Mouse (Mus musculus): ENCODE measurements around the gene Pga5. TPM values are rescaled to one million over a fixed set of nuclear protein-coding genes. Genes with fewer than 3 reads are reported as not detected.

Gene Pga5
- polyA plus RNA-seq (2014; fragmentation: Illumina TruSeq; extraction: RNeasy Lipid Tissue Mini Kit (QIAGEN cat#74804); ENCODE audit: low read depth, low replicate concordance) = not detected

GRCm38 (mm10) chr19:10677915-10678771, at the start of gene Pga5:
Pga5 (minus strand) TSS chr19:10678071.

GRCm38 (mm10) chr19:10688537-10689352, 10.9 kb upstream of the Pga5 start, which contains the start of gene Vps37c:
Vps37c (plus strand) TSS chr19:10688735.

DNA sequence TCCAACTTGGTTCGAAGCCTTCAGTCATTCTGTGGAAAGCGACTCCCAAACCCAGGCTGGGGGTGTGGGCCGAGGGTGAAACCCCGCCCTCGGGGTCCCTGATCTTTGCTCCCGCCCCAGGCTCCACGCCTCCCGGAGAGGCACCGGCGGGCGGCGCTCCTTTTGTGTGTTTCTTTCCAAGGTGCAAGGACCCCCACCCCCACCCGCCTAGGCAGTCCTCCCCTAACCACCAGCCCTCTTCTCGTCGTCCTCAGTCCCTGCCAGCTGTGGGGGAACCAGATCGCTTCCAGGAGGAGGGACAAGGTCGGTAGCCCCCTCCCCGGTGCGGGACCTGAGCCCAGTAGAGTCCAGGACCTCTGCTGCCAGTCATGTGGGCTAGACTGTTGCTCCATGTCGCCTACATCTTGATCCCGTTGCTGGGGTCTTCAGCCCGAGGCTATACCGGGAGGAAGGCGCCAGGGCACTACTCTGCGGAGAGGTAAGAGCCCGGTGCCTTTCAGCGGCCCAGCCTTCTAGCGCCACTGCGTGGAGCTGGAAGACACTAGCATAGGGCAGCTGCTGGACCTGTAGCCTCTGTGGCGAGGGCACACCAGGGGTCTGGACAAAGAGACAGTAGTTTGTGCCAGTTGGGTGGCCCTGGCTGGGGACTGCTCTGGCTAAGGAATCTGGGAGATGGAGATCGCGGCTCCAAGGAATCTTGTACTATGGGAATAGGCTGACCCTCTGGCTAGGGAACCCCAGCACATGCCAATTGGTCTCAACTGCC, 43.6 kb downstream of the Pga5 start, which contains the start of gene Vwce:
Gene Vwce, plus strand, starts transcription at position 108 of the 766 bp plus-strand sequence.

Other genes starting within 250 kb of the Pga5 start
- 0.34 TPM for gene Lrrc10b, start 220.6 kb downstream of the Pga5 start, polyA plus RNA-seq (2014; fragmentation: Illumina TruSeq; extraction: RNeasy Lipid Tissue Mini Kit (QIAGEN cat#74804); ENCODE audit: low read depth, low replicate concordance)
- not detected for gene Ppp1r32, start 195.1 kb downstream of the Pga5 start, polyA plus RNA-seq (2014; fragmentation: Illumina TruSeq; extraction: RNeasy Lipid Tissue Mini Kit (QIAGEN cat#74804); ENCODE audit: low read depth, low replicate concordance)
- 37.0 TPM for gene Cpsf7, start 152.8 kb downstream of the Pga5 start, polyA plus RNA-seq (2014; fragmentation: Illumina TruSeq; extraction: RNeasy Lipid Tissue Mini Kit (QIAGEN cat#74804); ENCODE audit: low read depth, low replicate concordance)
- 69.1 TPM for gene Sdhaf2, start 151.9 kb downstream of the Pga5 start, polyA plus RNA-seq (2014; fragmentation: Illumina TruSeq; extraction: RNeasy Lipid Tissue Mini Kit (QIAGEN cat#74804); ENCODE audit: low read depth, low replicate concordance)
- 7.0 TPM for gene Tmem216, start 121.8 kb downstream of the Pga5 start, polyA plus RNA-seq (2014; fragmentation: Illumina TruSeq; extraction: RNeasy Lipid Tissue Mini Kit (QIAGEN cat#74804); ENCODE audit: low read depth, low replicate concordance)
- gene Cyb561a3, start 100.9 kb downstream of the Pga5 start, polyA plus RNA-seq (2014; fragmentation: Illumina TruSeq; extraction: RNeasy Lipid Tissue Mini Kit (QIAGEN cat#74804); ENCODE audit: low read depth, low replicate concordance) = 14.1 TPM
- 4.0 TPM for gene Tmem138, start 100.7 kb downstream of the Pga5 start, polyA plus RNA-seq (2014; fragmentation: Illumina TruSeq; extraction: RNeasy Lipid Tissue Mini Kit (QIAGEN cat#74804); ENCODE audit: low read depth, low replicate concordance)
- gene Ddb1, start 72.7 kb downstream of the Pga5 start, polyA plus RNA-seq (2014; fragmentation: Illumina TruSeq; extraction: RNeasy Lipid Tissue Mini Kit (QIAGEN cat#74804); ENCODE audit: low read depth, low replicate concordance) = 142 TPM
- gene Tkfc, start 72.4 kb downstream of the Pga5 start, polyA plus RNA-seq (2014; fragmentation: Illumina TruSeq; extraction: RNeasy Lipid Tissue Mini Kit (QIAGEN cat#74804); ENCODE audit: low read depth, low replicate concordance) = 6.9 TPM
- not detected for gene Vwce, start 43.9 kb downstream of the Pga5 start, polyA plus RNA-seq (2014; fragmentation: Illumina TruSeq; extraction: RNeasy Lipid Tissue Mini Kit (QIAGEN cat#74804); ENCODE audit: low read depth, low replicate concordance)
- gene Vps37c, start 10.7 kb upstream of the Pga5 start, polyA plus RNA-seq (2014; fragmentation: Illumina TruSeq; extraction: RNeasy Lipid Tissue Mini Kit (QIAGEN cat#74804); ENCODE audit: low read depth, low replicate concordance) = 25.9 TPM
- not detected for gene Cd5, start 60.9 kb upstream of the Pga5 start, polyA plus RNA-seq (2014; fragmentation: Illumina TruSeq; extraction: RNeasy Lipid Tissue Mini Kit (QIAGEN cat#74804); ENCODE audit: low read depth, low replicate concordance)
- gene Cd6, start 152.0 kb upstream of the Pga5 start, polyA plus RNA-seq (2014; fragmentation: Illumina TruSeq; extraction: RNeasy Lipid Tissue Mini Kit (QIAGEN cat#74804); ENCODE audit: low read depth, low replicate concordance) = not detected
- gene Slc15a3, start 161.7 kb upstream of the Pga5 start, polyA plus RNA-seq (2014; fragmentation: Illumina TruSeq; extraction: RNeasy Lipid Tissue Mini Kit (QIAGEN cat#74804); ENCODE audit: low read depth, low replicate concordance) = 3.0 TPM
- gene Tmem132a, start 191.9 kb upstream of the Pga5 start, polyA plus RNA-seq (2014; fragmentation: Illumina TruSeq; extraction: RNeasy Lipid Tissue Mini Kit (QIAGEN cat#74804); ENCODE audit: low read depth, low replicate concordance) = 6.8 TPM
- gene Tmem109, start 203.9 kb upstream of the Pga5 start, polyA plus RNA-seq (2014; fragmentation: Illumina TruSeq; extraction: RNeasy Lipid Tissue Mini Kit (QIAGEN cat#74804); ENCODE audit: low read depth, low replicate concordance) = 126 TPM
- 294 TPM for gene Prpf19, start 217.2 kb upstream of the Pga5 start, polyA plus RNA-seq (2014; fragmentation: Illumina TruSeq; extraction: RNeasy Lipid Tissue Mini Kit (QIAGEN cat#74804); ENCODE audit: low read depth, low replicate concordance)
- not detected for gene Zp1, start 242.6 kb upstream of the Pga5 start, polyA plus RNA-seq (2014; fragmentation: Illumina TruSeq; extraction: RNeasy Lipid Tissue Mini Kit (QIAGEN cat#74804); ENCODE audit: low read depth, low replicate concordance)

Data from heart, adult 10 weeks (tissue).